ENCODE assay signal across 21 mouse cellular contexts in genomic region chr13:49317508-49317907, GRCm38 (mm10). TPM values are rescaled to one million over a fixed set of nuclear protein-coding genes. Genes with fewer than 3 reads are reported as not detected.
DNase-seq lines count a peak whose midpoint lies in the region; ATAC-seq lines count a peak whose summit lies in the region.
"Had no signal": no experiment of that assay in that cellular context is flagged by ENCODE, and none has a peak within 500 bp of the region (broad histone marks: within the 10 kb centered on the region; RNA-seq: fewer than 3 reads in every experiment).

No protein-coding gene starts in this region.

- WGBS in midbrain, embryonic 10.5 days: 82% methylated on average over 6 of the region's 6 CpGs
- WGBS in midbrain, embryonic 11.5 days: 81% methylated on average over 6 of the region's 6 CpGs
- WGBS in forebrain, embryonic 12.5 days: 67% methylated on average over 6 of the region's 6 CpGs
- 69% methylated on average over 6 of the region's 6 CpGs for WGBS in forebrain, embryonic 16.5 days
- WGBS in neural tube, embryonic 14.5 days: 58% methylated on average over 6 of the region's 6 CpGs

- no peak for DNase-seq in midbrain, embryonic 10.5 days (ENCODE audit: low spot score)
- DNase-seq in midbrain, embryonic 11.5 days (ENCODE audit: low spot score, missing footprints): no peak
- no peak for DNase-seq in cerebellum, adult 8-10 months
- no peak for DNase-seq in adrenal gland, adult 8-10 months
- DNase-seq: adrenal gland, adult 2 months; cerebellum, postnatal 14 days; heart, postnatal 10 days; kidney, postnatal 4 days; lung, postnatal 14 days; right cerebral cortex, postnatal 14 days; thymus, adult 18-20 months; thymus, postnatal 4 days had no signal

- H3K4me2 ChIP-seq in midbrain, embryonic 11.5 days: no peak overlapping the region
- H3K4me2 ChIP-seq in forebrain, embryonic 12.5 days: peak overlapping the region; percentile 48; the same call in 1 of the 2 replicates
- peak overlapping the region; percentile 64 for H3K4me2 ChIP-seq in forebrain, embryonic 16.5 days (ENCODE audit: low read length)
- peak overlapping the region; percentile 12; the same call in 1 of the 2 replicates for H3K4me2 ChIP-seq in neural tube, embryonic 14.5 days (ENCODE audit: low read depth, low read length)
- H3K4me2 ChIP-seq: heart, embryonic 11.5 days; intestine, embryonic 15.5 days; limb, embryonic 15.5 days; stomach, embryonic 15.5 days had no signal

- no peak overlapping the region for H3K4me3 ChIP-seq in midbrain, embryonic 10.5 days
- H3K4me3 ChIP-seq in midbrain, embryonic 11.5 days (ENCODE audit: low read depth, low read length): no peak overlapping the region
- H3K4me3 ChIP-seq in forebrain, embryonic 12.5 days (replicated peaks): no peak overlapping the region
- H3K4me3 ChIP-seq in forebrain, embryonic 16.5 days (replicated peaks; ENCODE audit: low read length): no peak overlapping the region
- H3K4me3 ChIP-seq in neural tube, embryonic 14.5 days (ENCODE audit: low read depth, low read length): no peak overlapping the region
- H3K4me3 ChIP-seq: hindbrain, embryonic 13.5 days; intestine, embryonic 15.5 days; limb, embryonic 15.5 days; megakaryocyte, embryonic 14.5 days; stomach, embryonic 15.5 days had no signal

- H3K4me1 ChIP-seq in midbrain, embryonic 10.5 days: peaks cover 64% of the 10 kb centered on the region
- peaks cover 29% of the 10 kb centered on the region for H3K4me1 ChIP-seq in midbrain, embryonic 11.5 days (ENCODE audit: control insufficient read depth, insufficient read depth, low read length)
- H3K4me1 ChIP-seq in forebrain, embryonic 12.5 days: peaks cover 54% of the 10 kb centered on the region
- H3K4me1 ChIP-seq in forebrain, embryonic 16.5 days (replicated peaks; ENCODE audit: control insufficient read depth, insufficient read depth, low read length): peaks cover 50% of the 10 kb centered on the region
- H3K4me1 ChIP-seq in neural tube, embryonic 14.5 days (ENCODE audit: control insufficient read depth, insufficient read depth, low read length): peaks cover 16% of the 10 kb centered on the region

- no peak overlapping the region; the same call in 1 of the 2 replicates for H3K9ac ChIP-seq in midbrain, embryonic 11.5 days (ENCODE audit: low read length)
- no peak overlapping the region; the same call in 1 of the 2 replicates for H3K9ac ChIP-seq in forebrain, embryonic 12.5 days
- no peak overlapping the region for H3K9ac ChIP-seq in forebrain, embryonic 16.5 days (replicated peaks; ENCODE audit: low read depth, low read length)
- no peak overlapping the region for H3K9ac ChIP-seq in neural tube, embryonic 14.5 days (replicated peaks; ENCODE audit: low read depth, low read length)
- H3K9ac ChIP-seq: hindbrain, embryonic 13.5 days; intestine, embryonic 15.5 days; limb, embryonic 15.5 days; stomach, embryonic 15.5 days had no signal

- peaks cover 11% of the 10 kb centered on the region; the same call in 1 of the 2 replicates for H3K36me3 ChIP-seq in midbrain, embryonic 10.5 days
- no peaks in the 10 kb centered on the region for H3K36me3 ChIP-seq in midbrain, embryonic 11.5 days (ENCODE audit: control insufficient read depth, insufficient read depth, low read length)
- no peaks in the 10 kb centered on the region for H3K36me3 ChIP-seq in forebrain, embryonic 12.5 days (replicated peaks)
- H3K36me3 ChIP-seq in forebrain, embryonic 16.5 days (ENCODE audit: control insufficient read depth, insufficient read depth): peaks cover 2% of the 10 kb centered on the region; the same call in 1 of the 2 replicates
- H3K36me3 ChIP-seq in neural tube, embryonic 14.5 days (ENCODE audit: control insufficient read depth, insufficient read depth, low read length): no peaks in the 10 kb centered on the region
- H3K36me3 ChIP-seq: hindbrain, embryonic 13.5 days; intestine, embryonic 15.5 days; limb, embryonic 15.5 days; stomach, embryonic 15.5 days had no signal

- H3K27me3 ChIP-seq in midbrain, embryonic 10.5 days (ENCODE audit: low read depth, poor library complexity, severe bottlenecking): peaks cover 50% of the 10 kb centered on the region
- H3K27me3 ChIP-seq in midbrain, embryonic 11.5 days (ENCODE audit: control insufficient read depth, insufficient read depth, low read length): peaks cover 25% of the 10 kb centered on the region
- peaks cover 38% of the 10 kb centered on the region for H3K27me3 ChIP-seq in forebrain, embryonic 12.5 days
- no peaks in the 10 kb centered on the region for H3K27me3 ChIP-seq in forebrain, embryonic 16.5 days (replicated peaks; ENCODE audit: control insufficient read depth, insufficient read depth, low read length)
- H3K27me3 ChIP-seq in neural tube, embryonic 14.5 days (ENCODE audit: control insufficient read depth, insufficient read depth, low read length): no peaks in the 10 kb centered on the region
- H3K27me3 ChIP-seq: intestine, embryonic 15.5 days; limb, embryonic 15.5 days; megakaryocyte, embryonic 14.5 days; stomach, embryonic 15.5 days had no signal

- peak overlapping the region; percentile 6; the same call in 1 of the 2 replicates for H3K27ac ChIP-seq in midbrain, embryonic 10.5 days (replicated peaks)
- no peak overlapping the region for H3K27ac ChIP-seq in midbrain, embryonic 11.5 days (ENCODE audit: low read depth, low read length)
- peak overlapping the region; percentile 81 for H3K27ac ChIP-seq in forebrain, embryonic 12.5 days
- H3K27ac ChIP-seq in forebrain, embryonic 16.5 days (ENCODE audit: low read length): peak overlapping the region; percentile 71
- H3K27ac ChIP-seq in neural tube, embryonic 14.5 days (ENCODE audit: low read depth, low read length): no peak overlapping the region
- H3K27ac ChIP-seq: intestine, embryonic 15.5 days; limb, embryonic 15.5 days; stomach, embryonic 15.5 days had no signal

- H3K9me3 ChIP-seq in midbrain, embryonic 10.5 days (replicated peaks): no peaks in the 10 kb centered on the region
- no peaks in the 10 kb centered on the region for H3K9me3 ChIP-seq in midbrain, embryonic 11.5 days (ENCODE audit: control insufficient read depth, low read length)
- H3K9me3 ChIP-seq in forebrain, embryonic 12.5 days: no peaks in the 10 kb centered on the region
- no peaks in the 10 kb centered on the region for H3K9me3 ChIP-seq in forebrain, embryonic 16.5 days (ENCODE audit: control insufficient read depth, low read length)
- H3K9me3 ChIP-seq in neural tube, embryonic 14.5 days (ENCODE audit: control insufficient read depth, low read length): no peaks in the 10 kb centered on the region
- H3K9me3 ChIP-seq: hindbrain, embryonic 13.5 days; intestine, embryonic 15.5 days; limb, embryonic 15.5 days; megakaryocyte, embryonic 14.5 days; stomach, embryonic 15.5 days had no signal

- no peak for ATAC-seq in midbrain, embryonic 11.5 days (ENCODE audit: low FRiP score)
- no peak for ATAC-seq in forebrain, embryonic 12.5 days (ENCODE audit: low FRiP score)
- no peak for ATAC-seq in forebrain, embryonic 16.5 days
- ATAC-seq in neural tube, embryonic 14.5 days (ENCODE audit: low read depth): no peak

RNA-seq across cellular contexts. Expression of gene Fgd3, which starts 2.6 kb away (rescaled TPM):
- polyA plus RNA-seq in midbrain, embryonic 10.5 days (2016; fragmentation: Nextera tagmentation; extraction: Ambion mirVana): 1.1 and 1.5 TPM in 2 replicates
- 0.74 and 0.77 TPM in 2 replicates for polyA plus RNA-seq in midbrain, embryonic 11.5 days (2014; fragmentation: Nextera tagmentation; extraction: Ambion mirVana)
- polyA plus RNA-seq in forebrain, embryonic 12.5 days (2016; fragmentation: Nextera tagmentation; extraction: Ambion mirVana): 1.7 and 2.5 TPM in 2 replicates
- polyA plus RNA-seq in forebrain, embryonic 16.5 days (2015; fragmentation: Nextera tagmentation; extraction: Ambion mirVana): 3.1 and 4.2 TPM in 2 replicates
- polyA plus RNA-seq in neural tube, embryonic 14.5 days (2014; fragmentation: Nextera tagmentation; extraction: Ambion mirVana): 2.2 and 2.4 TPM in 2 replicates
- 1 to 10 TPM; 4.5 to 4.7 (median 4.6) TPM for total RNA-seq in adrenal gland, adult 8-10 months (2022)

RNA-seq across cellular contexts. Expression of gene Bicd2, which starts 23.9 kb away (rescaled TPM):
- polyA plus RNA-seq in midbrain, embryonic 10.5 days (2016; fragmentation: Nextera tagmentation; extraction: Ambion mirVana): 29.7 and 33.9 TPM in 2 replicates
- 24.8 and 25.3 TPM in 2 replicates for polyA plus RNA-seq in midbrain, embryonic 11.5 days (2014; fragmentation: Nextera tagmentation; extraction: Ambion mirVana)
- 38.9 and 39.1 TPM in 2 replicates for polyA plus RNA-seq in forebrain, embryonic 12.5 days (2016; fragmentation: Nextera tagmentation; extraction: Ambion mirVana)
- polyA plus RNA-seq in forebrain, embryonic 16.5 days (2015; fragmentation: Nextera tagmentation; extraction: Ambion mirVana): 30.1 and 31.5 TPM in 2 replicates
- polyA plus RNA-seq in neural tube, embryonic 14.5 days (2014; fragmentation: Nextera tagmentation; extraction: Ambion mirVana): 27.6 and 38.6 TPM in 2 replicates
- total RNA-seq in adrenal gland, adult 8-10 months (2022): 10 to 100 TPM; 37.2 to 48.4 (median 40.9) TPM

Comparison
In these comparisons a context has a peak if more than half of its experiments do, and no peak if none do; other contexts are left out.
1. H3K27ac ChIP-seq: peak in midbrain, embryonic 10.5 days (single experiment), forebrain, embryonic 12.5 days (single experiment) and forebrain, embryonic 16.5 days (single experiment); none in midbrain, embryonic 11.5 days (single experiment) and neural tube, embryonic 14.5 days (single experiment).